Mouse (Mus musculus): ENCODE measurements around the gene Clasp2.

DNA sequence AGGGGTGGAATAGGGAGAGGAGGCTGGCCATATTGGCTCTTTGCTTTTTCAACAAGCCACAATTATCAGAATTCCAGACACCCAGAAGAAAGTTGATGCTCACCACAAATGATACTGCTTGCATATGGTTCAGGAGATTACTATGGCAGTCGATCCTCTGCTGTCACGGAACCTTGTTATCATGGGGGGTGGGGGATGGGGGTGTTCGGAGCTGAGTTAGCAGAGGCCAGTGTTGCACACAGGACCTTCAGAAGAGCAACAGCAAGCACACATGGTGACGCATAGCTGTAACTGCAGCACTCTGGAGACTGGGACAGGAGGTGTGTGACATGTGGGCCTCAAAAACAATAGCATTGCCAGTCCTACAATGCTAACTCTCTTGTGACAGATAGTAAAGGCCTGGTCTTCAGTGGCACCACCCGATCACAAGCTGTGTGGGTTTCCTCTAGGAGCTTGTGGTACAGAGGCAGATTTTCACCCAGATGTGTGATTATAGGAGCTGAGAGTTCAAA is 116.7 kb downstream of the Clasp2 start:
- TF ChIP-seq POLR2A (IDR thresholded peaks at IDR 0.05; ENCODE audit: low read depth, low read length) (no peak), CTCF (IDR thresholded peaks at IDR 0.05; ENCODE audit: extremely low read depth, insufficient read length, insufficient replicate concordance, low read depth, low read length) (no peak)

Data from small intestine, adult 2 months (tissue).